Mouse (Mus musculus): ENCODE data around the gene Ccr3.

DNA sequence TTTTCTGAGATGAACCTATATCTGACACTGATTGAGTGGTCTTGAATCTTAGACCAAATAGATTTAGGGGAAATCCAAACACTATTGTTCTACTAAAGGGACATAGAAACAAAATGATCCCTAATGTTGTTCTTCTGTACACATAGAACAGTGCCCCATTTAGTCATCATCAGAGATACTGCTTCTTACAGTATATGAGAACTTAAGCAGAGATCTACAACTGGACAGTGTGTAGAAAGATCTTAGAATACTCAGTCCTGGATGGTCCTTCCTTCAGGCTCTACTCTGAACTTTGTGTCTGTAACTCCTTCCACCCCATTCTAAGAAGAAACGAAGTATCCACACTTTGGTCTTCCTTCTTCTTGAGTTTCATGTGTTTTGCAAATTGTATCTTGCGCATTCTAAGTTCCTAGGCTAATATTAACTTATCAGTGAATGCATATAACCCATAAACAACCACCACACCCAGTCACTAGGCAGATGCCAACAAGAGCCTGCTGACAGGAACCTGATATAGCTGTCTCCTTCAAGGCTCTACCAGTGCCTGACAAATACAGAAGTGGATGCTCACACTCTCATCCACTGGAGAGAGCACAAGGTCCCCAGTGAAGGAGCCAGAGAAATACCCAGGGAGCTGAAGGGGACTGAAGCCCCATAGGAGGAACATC is 6.7 kb upstream of the Ccr3 start:
- TF ChIP-seq CTCF (conservative IDR thresholded peaks at IDR 0.05; ENCODE audit: low read length): no peak
- no peak for TF ChIP-seq NANOG (IDR thresholded peaks at IDR 0.05; ENCODE audit: borderline replicate concordance, low read length)
- TF ChIP-seq POU5F1 (IDR thresholded peaks at IDR 0.05; ENCODE audit: borderline replicate concordance, low read length): no peak

Measured in E14TG2a.4 (cell line).